Comparison of ENCODE assay signal across 10 mouse cellular contexts in the genomic region with DNA sequence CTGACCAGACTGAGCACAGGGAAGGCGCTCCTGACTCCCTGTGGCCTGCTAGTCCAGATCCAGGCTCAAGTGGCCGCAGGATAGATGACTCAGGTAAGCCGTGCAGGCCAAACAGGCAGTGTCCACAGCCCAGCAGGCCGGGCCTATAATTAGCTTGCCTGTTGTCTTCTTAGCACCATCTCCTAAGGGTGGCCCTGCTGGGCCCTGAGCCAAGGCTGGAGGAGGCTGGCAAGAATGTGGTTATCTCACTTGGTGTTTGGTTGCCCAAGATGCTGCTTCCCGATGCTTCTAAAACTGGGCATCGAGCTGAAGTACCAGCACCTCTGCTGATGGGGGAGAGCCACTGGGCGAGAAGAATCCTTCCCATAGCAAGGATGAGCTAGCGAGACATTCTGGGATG. TPM values are rescaled to one million over a fixed set of nuclear protein-coding genes. Genes with fewer than 3 reads are reported as not detected.
DNase-seq lines count a peak whose midpoint lies in the region; ATAC-seq and TF ChIP-seq lines count a peak whose summit lies in the region.
"Had no signal": no experiment of that assay in that cellular context is flagged by ENCODE, and none has a peak within 500 bp of the region (broad histone marks: within the 10 kb centered on the region; RNA-seq: fewer than 3 reads in every experiment).

No protein-coding gene starts in this region.

- no peaks in the 10 kb centered on the region for H3K9me3 ChIP-seq in embryonic facial prominence, embryonic 10.5 days
- H3K9me3 ChIP-seq: hindbrain, embryonic 15.5 days had no signal

- WGBS in embryonic facial prominence, embryonic 10.5 days = 82% methylated on average over 8 of the region's 8 CpGs

- ATAC-seq in cerebellum, adult (ENCODE audit: insufficient number of reproducible peaks, low FRiP score, low TSS enrichment) = peak; percentile 73; the same call in 1 of the 2 replicates
- peak; percentile 83 for ATAC-seq in erythroid progenitor cell, adult 5-6 weeks (replicated peaks; ENCODE audit: low FRiP score, poor library complexity, severe bottlenecking)

- no peak for TF ChIP-seq POLR2A in testis, adult 2 months (IDR thresholded peaks at IDR 0.05; ENCODE audit: control insufficient read depth, low read depth, low read length)

- H3K4me1 ChIP-seq in testis, adult 2 months (ENCODE audit: control insufficient read depth, insufficient read depth, low read length) = peaks cover 12% of the 10 kb centered on the region
- H3K4me1 ChIP-seq in embryonic facial prominence, embryonic 10.5 days = peaks cover 16% of the 10 kb centered on the region
- H3K4me1 ChIP-seq: hindbrain, embryonic 15.5 days had no signal

- peak overlapping the region; percentile 5; the same call in 1 of the 2 replicates for H3K27ac ChIP-seq in testis, adult 2 months (ENCODE audit: control insufficient read depth, insufficient read depth, low read depth, low read length)
- H3K27ac ChIP-seq in embryonic facial prominence, embryonic 10.5 days (replicated peaks) = no peak overlapping the region
- H3K27ac ChIP-seq: hindbrain, embryonic 15.5 days had no signal

- H3K4me3 ChIP-seq in testis, adult 2 months (ENCODE audit: control insufficient read depth, low read depth, low read length) = no peak overlapping the region
- no peak overlapping the region for H3K4me3 ChIP-seq in embryonic facial prominence, embryonic 10.5 days
- H3K4me3 ChIP-seq: erythroblast, embryonic 14.5 days; hindbrain, embryonic 15.5 days had no signal

- no peak for TF ChIP-seq CTCF in testis, adult 2 months (IDR thresholded peaks at IDR 0.05; ENCODE audit: control insufficient read depth, insufficient read depth, insufficient replicate concordance, low read depth, low read length)

- DNase-seq in cerebellum, postnatal 4 days (ENCODE audit: low spot score in 2 of 2) = no peak
- peak; percentile 59 for DNase-seq in ovary, adult 18-20 months (ENCODE audit: low spot score)
- no peak for DNase-seq in ovary, postnatal 14 days (ENCODE audit: low spot score)
- DNase-seq in adrenal gland, adult 2 months = no peak
- no peak for DNase-seq in embryonic facial prominence, embryonic 10.5 days (ENCODE audit: low spot score)

- no peaks in the 10 kb centered on the region for H3K36me3 ChIP-seq in testis, adult 2 months (ENCODE audit: control insufficient read depth, insufficient read depth, low read length)
- H3K36me3 ChIP-seq in embryonic facial prominence, embryonic 10.5 days (replicated peaks) = no peaks in the 10 kb centered on the region
- H3K36me3 ChIP-seq: hindbrain, embryonic 15.5 days had no signal

- H3K27me3 ChIP-seq in testis, adult 2 months (ENCODE audit: control insufficient read depth, insufficient read depth, low read length) = no peaks in the 10 kb centered on the region
- H3K27me3 ChIP-seq in embryonic facial prominence, embryonic 10.5 days (replicated peaks; ENCODE audit: low read depth, poor library complexity, severe bottlenecking) = no peaks in the 10 kb centered on the region
- H3K27me3 ChIP-seq: hindbrain, embryonic 15.5 days had no signal

RNA-seq across cellular contexts. Expression of gene Zc3hc1, which starts 35.1 kb away (rescaled TPM):
- total RNA-seq in erythroid progenitor cell, adult 5-6 weeks (2015; ENCODE audit: low replicate concordance) = 8.4 and 21.6 TPM in 2 replicates
- 9.1 and 13.9 TPM in 2 replicates for total RNA-seq in erythroid progenitor cell, adult 5-6 weeks (2017; ENCODE audit: low replicate concordance)
- 15.2 and 15.7 TPM in 2 replicates for polyA plus RNA-seq in testis, adult 2 months (2012; rRNA removed)
- total RNA-seq in adrenal gland, adult 2 months (2021) = 10 to 100 TPM; 19.6 to 21.7 TPM
- 16.9 and 18.1 TPM in 2 replicates for polyA plus RNA-seq in adrenal gland, adult 2 months (2012; rRNA removed)
- polyA plus RNA-seq in embryonic facial prominence, embryonic 10.5 days (2016; fragmentation: Nextera tagmentation; extraction: Ambion mirVana) = 84.6 and 90.8 TPM in 2 replicates

RNA-seq across cellular contexts. Expression of gene Klhdc10, which starts 46.0 kb away (rescaled TPM):
- 15.5 and 15.9 TPM in 2 replicates for total RNA-seq in erythroid progenitor cell, adult 5-6 weeks (2015; ENCODE audit: low replicate concordance)
- total RNA-seq in erythroid progenitor cell, adult 5-6 weeks (2017; ENCODE audit: low replicate concordance) = 18.1 and 23.1 TPM in 2 replicates
- 115 TPM in 2 replicates for polyA plus RNA-seq in testis, adult 2 months (2012; rRNA removed)
- 10 to 100 TPM; 57.8 to 75.6 TPM for total RNA-seq in adrenal gland, adult 2 months (2021)
- 14.1 and 15.7 TPM in 2 replicates for polyA plus RNA-seq in adrenal gland, adult 2 months (2012; rRNA removed)
- polyA plus RNA-seq in embryonic facial prominence, embryonic 10.5 days (2016; fragmentation: Nextera tagmentation; extraction: Ambion mirVana) = 36.2 and 37.3 TPM in 2 replicates

RNA-seq across cellular contexts. Expression of gene Ube2h, which starts 51.4 kb away (rescaled TPM):
- 26.8 and 29.9 TPM in 2 replicates for total RNA-seq in erythroid progenitor cell, adult 5-6 weeks (2015; ENCODE audit: low replicate concordance)
- total RNA-seq in erythroid progenitor cell, adult 5-6 weeks (2017; ENCODE audit: low replicate concordance) = 36.9 and 47.2 TPM in 2 replicates
- polyA plus RNA-seq in testis, adult 2 months (2012; rRNA removed) = 35.4 and 43.8 TPM in 2 replicates
- total RNA-seq in adrenal gland, adult 2 months (2021) = 100 to 1,000 TPM in 1 of 2 experiments, 10 to 100 TPM in 1; 94.9 to 150 TPM
- polyA plus RNA-seq in adrenal gland, adult 2 months (2012; rRNA removed) = 129 and 162 TPM in 2 replicates
- polyA plus RNA-seq in embryonic facial prominence, embryonic 10.5 days (2016; fragmentation: Nextera tagmentation; extraction: Ambion mirVana) = 34.0 and 35.4 TPM in 2 replicates
